ENCODE assay signal across 26 mouse cellular contexts in genomic region chr12:73600457-73600856, GRCm38 (mm10). TPM values are rescaled to one million over a fixed set of nuclear protein-coding genes. Genes with fewer than 3 reads are reported as not detected.
"Had no signal": no experiment of that assay in that cellular context is flagged by ENCODE, and none has a peak within 500 bp of the region (broad histone marks: within the 10 kb centered on the region; RNA-seq: fewer than 3 reads in every experiment).

No protein-coding gene starts in this region.

- H3K4me3 ChIP-seq: heart, adult 2 months; heart, embryonic 12.5 days; hindbrain, embryonic 10.5 days; hindbrain, embryonic 12.5 days; kidney, embryonic 15.5 days; left cerebral cortex, adult 2 months; limb, embryonic 10.5 days; limb, embryonic 12.5 days; liver, embryonic 13.5 days had no signal

- ATAC-seq: hindbrain, postnatal 0 days; intestine, embryonic 16.5 days had no signal

- H3K36me3 ChIP-seq: heart, embryonic 12.5 days; hindbrain, embryonic 10.5 days; hindbrain, embryonic 12.5 days; kidney, embryonic 15.5 days; limb, embryonic 10.5 days; limb, embryonic 12.5 days; liver, embryonic 13.5 days had no signal

- H3K9ac ChIP-seq: heart, embryonic 12.5 days; hindbrain, embryonic 12.5 days; hindbrain, embryonic 14.5 days; kidney, embryonic 15.5 days; limb, embryonic 12.5 days; liver, embryonic 13.5 days had no signal

- H3K4me1 ChIP-seq: hindbrain, embryonic 12.5 days had no signal

- H3K9me3 ChIP-seq: heart, embryonic 12.5 days; hindbrain, embryonic 10.5 days; hindbrain, embryonic 12.5 days; kidney, embryonic 15.5 days; limb, embryonic 10.5 days; limb, embryonic 12.5 days; liver, embryonic 13.5 days had no signal

- DNase-seq: gastrocnemius, postnatal 10 days; gastrocnemius, postnatal 25 days; heart, adult 2 months; heart, postnatal 10 days; heart, postnatal 4 days; kidney, adult 11 months; kidney, adult 2 months; kidney, adult 9 months; kidney, postnatal 14 days; kidney, postnatal 36 days; layer of hippocampus, adult 9-11 months; liver; liver, embryonic 13.5 days had no signal

- H3K27ac ChIP-seq: heart, adult 2 months; hindbrain, embryonic 10.5 days; hindbrain, embryonic 12.5 days; hindbrain, embryonic 14.5 days; hindbrain, postnatal 0 days; kidney, embryonic 15.5 days; kidney, postnatal 0 days; left cerebral cortex, adult 2 months; limb, embryonic 10.5 days; limb, embryonic 12.5 days; liver, embryonic 13.5 days had no signal

- H3K27me3 ChIP-seq: heart, embryonic 12.5 days; hindbrain, embryonic 12.5 days; kidney, embryonic 15.5 days; liver, embryonic 13.5 days had no signal

- H3K4me2 ChIP-seq: heart, embryonic 12.5 days; hindbrain, embryonic 12.5 days; hindbrain, embryonic 14.5 days; kidney, embryonic 15.5 days; limb, embryonic 12.5 days; liver, embryonic 11.5 days; liver, embryonic 13.5 days had no signal

RNA-seq across cellular contexts. Expression of gene Tmem30b, which starts 54.3 kb away (rescaled TPM):
- total RNA-seq: granulocyte monocyte progenitor cell, adult 5-6 weeks had no signal
